Mouse (Mus musculus) bone marrow, adult 2 months (tissue): ENCODE results near the gene Syn3.

Source experiments
- CTCF ChIP-seq: fragments of 200-500 bp; IDR thresholded peaks from 2 replicates; pipeline ENCODE4 v1.5.1; 2011; ENCODE audit warnings: low read length, control low read depth; ENCODE audit not compliant: control insufficient read depth, insufficient read depth
- POLR2A ChIP-seq: fragments of 200-500 bp; IDR thresholded peaks from 2 replicates; pipeline ENCODE4 v1.6.1; 2011; ENCODE audit warnings: low read depth, mild to moderate bottlenecking, control low read depth, low read length, borderline replicate concordance; ENCODE audit not compliant: control insufficient read depth

DNA sequence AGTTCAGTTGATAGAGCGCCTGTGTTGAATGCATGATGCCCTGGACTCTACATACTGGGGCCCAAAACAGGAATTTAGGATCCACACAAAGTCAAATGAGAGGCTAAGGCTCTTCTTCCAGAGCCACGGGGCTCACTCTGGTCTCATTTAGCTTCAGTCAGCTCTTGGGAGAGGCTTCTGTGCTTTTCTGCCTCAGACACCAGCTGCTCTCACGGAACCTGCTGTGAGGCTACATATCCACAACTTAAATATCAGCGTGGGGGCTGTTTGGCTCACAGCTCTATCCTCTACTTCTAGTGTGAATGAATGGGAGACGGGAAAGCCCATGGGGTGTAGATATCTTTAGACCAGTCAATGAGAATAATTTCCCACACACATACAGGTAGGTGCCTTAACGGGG is 109.9 kb downstream of the Syn3 start:
- TF ChIP-seq CTCF: no peak
- TF ChIP-seq POLR2A: no peak
